Mouse (Mus musculus) left cerebral cortex, adult 11 months (tissue): ENCODE measurements around the gene Pbx4.
A peak's percentile ranks its signal among the peaks of the same experiment; 100 is the strongest.

Experiments
- DNase-seq: peaks from one replicate; pipeline ENCODE4 v3.0.0; 2022; ENCODE audit warnings: low spot score

Pbx4 gene

GRCm38 (mm10) chr8:69899876-69900275 is 67.6 kb downstream of the Pbx4 start:
- DNase-seq: no peak

- no peak for DNase-seq
Measured at GRCm38 (mm10) chr8:69900895-69901451, 68.7 kb downstream of the Pbx4 start.

DNA sequence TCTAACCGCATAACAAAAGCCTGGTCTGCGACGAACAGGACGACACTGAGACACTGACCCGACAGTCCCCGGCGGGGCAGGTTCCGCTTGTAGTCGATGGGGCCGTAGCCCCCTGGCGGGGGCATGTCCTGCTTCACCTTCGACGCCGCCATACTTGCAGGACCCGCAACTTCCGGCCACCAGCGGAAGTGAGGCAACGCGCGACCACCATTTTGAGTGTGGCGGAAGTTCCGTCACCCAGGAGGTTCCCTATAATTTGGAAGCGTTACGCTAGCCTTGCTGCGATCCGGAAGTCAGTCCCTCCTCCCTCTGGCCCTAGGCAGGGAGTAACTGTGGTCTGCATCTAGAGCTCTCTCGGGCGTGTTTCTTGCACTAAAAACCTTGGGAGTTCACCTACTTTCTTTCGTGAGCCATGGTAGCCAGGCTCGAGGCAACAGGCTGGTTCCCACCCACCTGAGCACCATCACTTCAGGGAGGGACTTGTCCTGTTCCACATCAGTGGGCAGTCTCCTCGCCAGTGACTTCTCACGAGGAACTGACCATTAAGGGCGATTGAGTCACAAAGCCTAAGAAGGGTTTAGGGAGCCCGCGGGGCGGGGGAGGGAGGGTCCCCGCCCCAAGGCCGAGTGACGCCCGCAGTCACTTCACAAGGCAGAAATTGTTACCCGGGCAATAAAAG is 69.3 kb downstream of the Pbx4 start:
- DNase-seq: peak; percentile 93

DNA sequence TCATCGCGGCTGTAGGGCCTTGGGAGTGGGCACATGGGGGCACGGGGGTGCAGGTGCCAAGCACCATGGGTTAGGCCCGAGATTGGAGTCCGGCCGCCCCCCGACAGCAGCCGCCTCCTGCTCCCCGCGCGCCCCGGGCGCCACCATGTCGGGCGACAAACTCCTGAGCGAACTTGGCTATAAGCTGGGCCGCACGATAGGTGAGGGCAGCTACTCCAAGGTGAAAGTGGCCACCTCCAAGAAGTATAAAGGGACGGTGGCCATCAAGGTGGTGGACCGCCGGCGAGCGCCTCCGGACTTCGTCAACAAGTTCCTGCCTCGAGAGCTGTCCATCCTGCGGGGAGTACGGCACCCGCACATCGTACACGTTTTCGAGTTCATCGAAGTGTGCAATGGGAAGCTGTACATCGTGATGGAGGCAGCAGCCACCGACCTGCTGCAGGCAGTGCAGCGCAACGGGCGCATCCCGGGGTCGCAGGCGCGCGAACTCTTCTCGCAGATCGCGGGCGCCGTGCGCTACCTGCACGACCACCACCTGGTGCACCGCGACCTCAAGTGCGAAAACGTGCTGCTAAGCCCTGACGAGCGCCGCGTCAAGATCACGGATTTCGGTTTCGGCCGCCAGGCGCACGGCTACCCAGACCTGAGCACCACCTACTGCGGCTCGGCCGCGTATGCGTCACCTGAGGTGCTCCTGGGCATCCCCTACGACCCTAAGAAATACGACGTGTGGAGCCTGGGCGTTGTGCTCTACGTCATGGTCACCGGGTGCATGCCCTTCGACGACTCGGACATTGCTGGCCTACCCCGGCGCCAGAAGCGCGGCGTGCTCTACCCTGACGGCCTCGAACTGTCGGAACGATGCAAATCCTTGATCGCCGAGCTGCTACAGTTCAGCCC is 70.1 kb downstream of the Pbx4 start, which contains the start of the genes Tssk6, Ndufa13 and Yjefn3:
Gene Tssk6, plus strand, starts transcription at position 22 of the 900 bp plus-strand sequence.
Gene Ndufa13, minus strand, starts transcription at position 396 of the 900 bp plus-strand sequence.
Gene Yjefn3, minus strand, starts transcription at position 550 of the 900 bp plus-strand sequence.
- no peak for DNase-seq

DNA sequence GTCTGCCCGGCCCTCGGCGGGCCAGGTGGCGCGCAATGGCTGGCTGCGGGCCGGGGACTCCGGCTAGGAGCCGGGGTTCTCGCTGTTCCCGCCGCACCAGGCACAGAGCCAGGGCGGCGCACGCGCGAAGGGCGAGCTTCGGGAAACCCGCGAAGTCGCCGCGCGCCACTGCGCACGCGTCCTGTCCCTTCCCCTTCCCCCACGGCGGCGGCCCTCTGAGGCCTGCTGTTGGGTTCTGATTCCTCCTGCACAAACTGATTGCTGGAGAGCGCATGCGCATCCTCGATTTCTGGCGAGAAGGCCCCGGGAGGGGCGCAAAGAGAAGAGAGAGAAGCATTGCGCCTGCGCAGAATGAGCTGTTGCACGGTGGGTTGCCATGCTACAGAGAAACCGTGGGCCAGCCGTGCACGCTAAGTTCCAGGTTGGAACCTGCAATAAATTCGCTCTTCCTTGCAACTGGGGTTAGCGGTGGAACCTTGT is 70.8 kb downstream of the Pbx4 start:
- peak; percentile 98 for DNase-seq

- no peak for DNase-seq
Measured at GRCm38 (mm10) chr8:69904096-69904495, 71.8 kb downstream of the Pbx4 start.

GRCm38 (mm10) chr8:69906260-69906659 is 74.0 kb downstream of the Pbx4 start:
- no peak for DNase-seq

DNA sequence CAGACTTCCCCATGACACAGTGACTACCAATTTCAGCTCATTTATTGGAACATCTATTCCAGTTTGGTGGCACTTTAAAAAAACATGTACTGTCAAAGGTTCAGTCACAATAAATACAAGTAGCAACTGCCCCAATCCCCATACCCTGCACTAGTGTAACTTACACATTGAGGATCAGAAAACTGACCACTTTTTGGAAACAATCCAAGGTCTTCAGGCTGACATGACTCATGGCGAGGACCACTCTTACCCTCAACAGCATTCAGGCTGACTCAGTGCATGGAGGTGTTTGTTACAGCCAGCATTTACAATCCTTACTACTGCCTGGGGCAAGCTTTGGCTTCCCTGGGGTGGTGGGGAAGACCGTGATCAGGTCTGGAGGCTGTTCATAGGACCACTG is 74.8 kb downstream of the Pbx4 start:
- no peak for DNase-seq

- DNase-seq: no peak
Measured at GRCm38 (mm10) chr8:69911917-69912316, 79.6 kb downstream of the Pbx4 start.

- DNase-seq: peak; percentile 61
Measured at GRCm38 (mm10) chr8:69912478-69913074, 80.3 kb downstream of the Pbx4 start.

GRCm38 (mm10) chr8:69914526-69914925 is 82.2 kb downstream of the Pbx4 start:
- DNase-seq: no peak

DNA sequence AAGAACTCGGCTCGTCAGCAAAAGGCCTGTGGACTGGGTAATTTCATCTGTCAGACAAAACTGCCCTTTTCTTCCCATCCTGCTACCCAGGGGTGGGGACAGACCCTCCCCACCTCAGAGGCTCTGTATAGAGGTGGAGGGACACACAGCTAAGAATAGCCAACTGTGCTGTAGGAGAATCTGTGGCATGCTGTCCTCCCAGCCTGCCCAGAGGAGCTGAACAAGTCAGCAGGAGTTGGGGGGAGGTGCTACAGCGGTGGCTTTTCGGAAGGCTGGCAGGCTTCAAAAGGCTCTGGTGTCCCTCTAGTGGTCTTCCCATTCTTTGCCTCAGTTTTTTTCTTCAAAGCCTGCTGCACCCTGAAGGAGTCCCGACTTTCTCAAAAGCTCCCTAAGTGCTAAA is 83.5 kb downstream of the Pbx4 start:
- no peak for DNase-seq

DNA sequence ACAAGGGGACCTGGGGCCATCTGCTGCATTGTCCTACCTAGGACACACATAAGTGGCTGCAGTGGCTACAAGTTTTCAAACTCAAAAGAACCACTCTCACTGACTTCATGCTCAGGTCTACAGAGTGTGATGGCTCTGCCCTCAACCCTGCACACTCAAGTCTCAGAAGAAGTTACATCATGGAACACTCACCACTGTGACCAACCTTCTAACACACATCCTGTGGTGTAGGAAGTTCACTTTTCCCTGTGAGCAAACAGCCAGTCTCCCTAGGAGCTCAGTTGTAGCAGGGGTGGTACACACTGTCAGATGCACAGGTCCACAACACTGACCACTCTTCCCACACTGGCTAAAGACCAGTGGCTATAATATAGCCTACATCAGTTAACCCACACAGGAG is 86.2 kb downstream of the Pbx4 start:
- DNase-seq: no peak

- DNase-seq: peak; percentile 83
Measured at GRCm38 (mm10) chr8:69919010-69919409, 86.7 kb downstream of the Pbx4 start.

DNA sequence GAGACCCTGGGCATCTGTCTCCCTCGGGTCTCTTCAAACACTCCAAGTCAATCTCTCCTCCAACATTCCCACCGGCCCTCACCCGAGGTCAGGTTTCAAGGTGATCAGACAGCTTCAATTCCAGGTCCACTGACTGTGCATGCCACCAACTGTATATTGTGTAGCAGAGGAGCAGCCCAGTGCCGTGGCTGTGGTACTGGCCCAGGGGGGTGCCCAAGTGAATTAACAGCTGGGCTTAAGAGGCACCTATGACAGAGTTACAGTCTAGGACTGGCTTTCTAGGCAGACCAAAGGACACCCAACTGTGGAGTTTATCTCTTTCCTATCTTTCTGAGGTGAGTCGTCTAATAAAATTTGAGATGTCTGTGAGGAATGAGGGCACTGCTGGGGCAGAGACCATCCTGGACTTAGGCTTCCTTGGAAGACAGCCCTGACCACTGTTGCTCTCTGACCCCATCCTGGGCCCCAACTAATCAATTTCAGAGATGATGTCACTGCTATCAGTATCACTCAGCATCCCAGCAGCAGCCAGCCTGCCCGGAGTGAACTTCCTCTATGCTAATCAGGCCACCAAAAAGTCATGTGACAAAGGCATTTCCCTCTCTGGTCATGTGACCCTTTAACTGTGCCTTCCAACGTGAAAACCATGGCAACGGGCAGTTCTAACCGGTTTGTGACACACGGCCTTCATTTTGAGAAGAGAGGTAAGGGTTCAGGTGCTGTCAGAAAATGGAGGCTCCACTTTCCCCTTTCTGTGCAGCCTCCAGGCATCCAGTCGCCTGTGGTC is 87.8 kb downstream of the Pbx4 start:
- no peak for DNase-seq

DNA sequence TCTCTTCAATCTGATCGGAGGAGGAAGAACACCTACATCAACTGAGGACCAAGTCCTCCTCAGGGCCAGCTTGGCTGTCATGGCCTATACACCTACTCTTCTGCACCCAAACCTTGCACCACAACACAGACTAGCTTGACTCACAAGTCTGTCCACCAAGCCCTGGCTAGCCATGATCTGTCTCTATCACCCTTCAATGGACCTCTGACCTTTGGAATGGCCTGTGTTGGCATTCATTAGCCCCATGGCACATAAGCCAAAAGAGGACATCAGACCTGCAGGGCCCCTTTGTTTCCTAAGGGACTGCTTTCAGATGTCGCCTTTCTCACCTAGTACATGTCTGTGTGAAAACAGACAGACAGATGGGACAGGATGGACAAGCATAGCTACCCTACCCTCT is 88.8 kb downstream of the Pbx4 start:
- no peak for DNase-seq
